ENCODE assay signal across 29 mouse cellular contexts in the genomic region with DNA sequence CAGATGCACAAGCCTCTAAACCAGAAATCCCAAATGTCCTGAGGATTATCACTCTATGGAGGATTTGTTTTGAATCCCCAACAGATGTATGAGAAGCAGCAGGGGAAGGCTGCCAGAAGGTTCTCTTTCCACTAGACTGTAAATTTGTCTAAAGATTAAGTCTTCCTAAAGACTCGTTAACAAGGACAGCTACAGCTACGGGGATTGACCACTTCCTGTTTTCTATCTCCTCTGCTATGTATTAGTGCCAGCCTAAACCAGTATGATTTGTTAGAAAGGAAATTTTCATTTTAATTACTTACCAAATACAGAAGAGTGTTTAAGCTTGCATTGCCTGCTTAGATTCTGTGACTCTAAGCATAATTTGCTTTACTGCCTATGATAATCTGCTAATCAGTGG. TPM values are rescaled to one million over a fixed set of nuclear protein-coding genes. Genes with fewer than 3 reads are reported as not detected.
DNase-seq lines count a peak whose midpoint lies in the region; ATAC-seq and TF ChIP-seq lines count a peak whose summit lies in the region.
"Had no signal": no experiment of that assay in that cellular context is flagged by ENCODE, and none has a peak within 500 bp of the region (broad histone marks: within the 10 kb centered on the region; RNA-seq: fewer than 3 reads in every experiment).

No protein-coding gene starts in this region.

- H3K36me3 ChIP-seq in kidney, postnatal 0 days (ENCODE audit: insufficient read depth, low read length) = no peaks in the 10 kb centered on the region
- H3K36me3 ChIP-seq: embryonic facial prominence, embryonic 15.5 days; forebrain, embryonic 10.5 days; G1E; heart, embryonic 12.5 days; hindbrain, embryonic 13.5 days; liver, embryonic 12.5 days had no signal

- H3K9ac ChIP-seq in kidney, postnatal 0 days (ENCODE audit: low read depth, low read length) = no peak overlapping the region
- H3K9ac ChIP-seq: embryonic facial prominence, embryonic 15.5 days; forebrain, postnatal 0 days; heart, embryonic 12.5 days; hindbrain, embryonic 13.5 days; liver, embryonic 12.5 days had no signal

- H3K27ac ChIP-seq in kidney, postnatal 0 days = no peak overlapping the region
- H3K27ac ChIP-seq: embryonic facial prominence, embryonic 15.5 days; forebrain, embryonic 10.5 days; hindbrain, embryonic 13.5 days; liver, embryonic 12.5 days had no signal

- ATAC-seq in kidney, postnatal 0 days (replicated peaks; ENCODE audit: low FRiP score, low read depth) = no peak
- peak; percentile 62 to 68; a peak in 2 of 4 replicates for ATAC-seq in hematopoietic stem cell, adult 5-6 weeks (replicated peaks in 1 of 2; ENCODE audit: insufficient read depth in 1 of 2, low FRiP score in 2 of 2, low TSS enrichment in 1 of 2, low read depth in 1 of 2, poor library complexity in 2 of 2, severe bottlenecking in 2 of 2)
- ATAC-seq in neutrophil, adult 5-6 weeks (ENCODE audit: extremely low read depth, insufficient number of reproducible peaks, low FRiP score, poor library complexity, severe bottlenecking) = 0 out of 2 replicates have a peak, but pooled peaks have one; percentile 33
- ATAC-seq in erythroblast, adult 5-6 weeks (replicated peaks; ENCODE audit: low FRiP score, poor library complexity, severe bottlenecking) = no peak
- ATAC-seq: forebrain, postnatal 0 days; inflammation-experienced regulatory T-cells, adult 6 months; liver, embryonic 12.5 days had no signal

- H3K9me3 ChIP-seq in kidney, postnatal 0 days (replicated peaks; ENCODE audit: low read length) = no peaks in the 10 kb centered on the region
- H3K9me3 ChIP-seq: embryonic facial prominence, embryonic 15.5 days; forebrain, embryonic 10.5 days; G1E; heart, embryonic 12.5 days; liver, embryonic 12.5 days had no signal

- H3K4me1 ChIP-seq in kidney, postnatal 0 days (replicated peaks; ENCODE audit: insufficient read depth, low read length) = no peaks in the 10 kb centered on the region
- H3K4me1 ChIP-seq: embryonic facial prominence, embryonic 15.5 days; forebrain, embryonic 10.5 days; heart, embryonic 12.5 days; hindbrain, embryonic 13.5 days had no signal

- no peaks in the 10 kb centered on the region for H3K27me3 ChIP-seq in kidney, postnatal 0 days (ENCODE audit: insufficient read depth, low read length)
- H3K27me3 ChIP-seq: CH12.LX; embryonic facial prominence, embryonic 15.5 days; heart, embryonic 12.5 days; liver, embryonic 12.5 days had no signal

- no peak overlapping the region for H3K4me2 ChIP-seq in kidney, postnatal 0 days (ENCODE audit: low read length)
- H3K4me2 ChIP-seq: embryonic facial prominence, embryonic 15.5 days; heart, embryonic 12.5 days; hindbrain, embryonic 13.5 days; liver, embryonic 12.5 days had no signal

- no peak for TF ChIP-seq CTCF in kidney, postnatal 0 days (IDR thresholded peaks at IDR 0.05; ENCODE audit: low read depth)

- peak; percentile 10 for DNase-seq in kidney, postnatal 0 days (ENCODE audit: low spot score)
- DNase-seq in kidney, adult 18-20 months = no peak
- peak; percentile 84 for DNase-seq in 416B (ENCODE audit: low read depth)
- no peak for DNase-seq in urinary bladder, adult 18-20 months (ENCODE audit: low spot score in 2 of 2)
- DNase-seq: adrenal gland, adult 2 months; cerebellum, adult 2 months; cerebellum, postnatal 25 days; embryo, embryonic 11 days; forebrain, postnatal 0 days; gastrocnemius, postnatal 14 days; kidney, adult 2 months; kidney, postnatal 10 days; lung, adult 2 months; lung, postnatal 14 days; midbrain, embryonic 14.5 days; thymus, postnatal 36 days had no signal

- H3K4me3 ChIP-seq in kidney, postnatal 0 days (replicated peaks; ENCODE audit: low read depth, low read length) = no peak overlapping the region
- H3K4me3 ChIP-seq: embryonic facial prominence, embryonic 15.5 days; forebrain, embryonic 10.5 days; heart, embryonic 12.5 days; hindbrain, embryonic 13.5 days; liver, embryonic 12.5 days had no signal

- WGBS in kidney, postnatal 0 days = 32% methylated on average over 2 of the region's 2 CpGs

RNA-seq across cellular contexts. Expression of gene Gpr141, which starts 30.0 kb away (rescaled TPM):
- 0.13 and 0.32 TPM in 2 replicates for polyA plus RNA-seq in kidney, postnatal 0 days (2015; fragmentation: Nextera tagmentation; extraction: Ambion mirVana)
- total RNA-seq in hematopoietic stem cell, adult 5-6 weeks (2017) = 5.3 and 14.3 TPM in 2 replicates
- 42.4 and 49.0 TPM in 2 replicates for total RNA-seq in neutrophil, adult 5-6 weeks (2017)
- total RNA-seq in erythroblast, adult 5-6 weeks (2015; ENCODE audit: low replicate concordance) = 7.5 and 30.5 TPM in 2 replicates
- total RNA-seq in erythroblast, adult 5-6 weeks (2017; ENCODE audit: low replicate concordance) = 13.1 and 14.6 TPM in 2 replicates
- total RNA-seq: gastrocnemius, postnatal 14 days; layer of hippocampus, postnatal 25 days had no signal
- polyA plus RNA-seq: adrenal gland, adult 2 months; cerebellum, adult 2 months; forebrain, postnatal 0 days; G1E; hindbrain, embryonic 13.5 days; neural tube, embryonic 14.5 days had no signal

Comparison
In these comparisons a context has a peak if more than half of its experiments do, and no peak if none do; other contexts are left out.
1. DNase-seq: peak in kidney, postnatal 0 days (single experiment) and 416B (single experiment); none in kidney, adult 18-20 months (single experiment) and urinary bladder, adult 18-20 months (0 of 2).
2. ATAC-seq: peak in hematopoietic stem cell, adult 5-6 weeks (2 of 2) and neutrophil, adult 5-6 weeks (single experiment); none in kidney, postnatal 0 days (single experiment) and erythroblast, adult 5-6 weeks (single experiment).